Mouse (Mus musculus) CH12.LX (cell line): ENCODE measurements around the gene Arhgef39. TPM values are rescaled to one million over a fixed set of nuclear protein-coding genes. Genes with fewer than 3 reads are reported as not detected.
A peak's percentile ranks its signal among the peaks of the same experiment; 100 is the strongest.

Experiments
- DNase-seq: peaks from one replicate; pipeline ENCODE4 v3.0.0-alpha.2; 2013; ENCODE audit errors: extremely low read depth
- H3K27ac ChIP-seq: 2 replicates; pipeline ENCODE4 v1.5.1; 2012; ENCODE audit warnings: low read depth, mild to moderate bottlenecking, control low read depth, moderate library complexity; ENCODE audit not compliant: insufficient read depth
- H3K27me3 ChIP-seq: replicated peaks from 2 replicates; pipeline ENCODE3; 2012; ENCODE audit warnings: inconsistent platforms
- H3K36me3 ChIP-seq, 2 experiments: replicated peaks in 1 of 2; 2 replicates each; pipeline versions ENCODE3 to v1.6.1; 2012; ENCODE audit warnings: inconsistent platforms in 1 of 2, low read length in 1 of 2, mild to moderate bottlenecking in 1 of 2, mixed read lengths in 1 of 2, moderate library complexity in 1 of 2; ENCODE audit not compliant: control insufficient read depth in 1 of 2, insufficient read depth in 1 of 2
- H3K4me1 ChIP-seq, 2 experiments: 2 replicates each; pipeline ENCODE4 v1.6.1; 2012; ENCODE audit warnings: inconsistent platforms in 1 of 2, moderate library complexity in 1 of 2; ENCODE audit not compliant: insufficient read depth in 2 of 2, control insufficient read depth in 1 of 2
- H3K4me2 ChIP-seq: 2 replicates; pipeline ENCODE4 v1.6.1; 2012; ENCODE audit warnings: low read depth, mild to moderate bottlenecking, control low read depth; ENCODE audit not compliant: poor library complexity, insufficient read depth, severe bottlenecking
- H3K4me3 ChIP-seq, 3 experiments: fragments of 150-350 bp in 1 of 3; sonication (generic) in 1 of 3; replicated peaks in 1 of 3; 2 replicates each; pipeline versions ENCODE3 to v1.5.1; 2011 to 2012; ENCODE audit warnings: low read depth in 2 of 3, low read length in 2 of 3, mild to moderate bottlenecking in 2 of 3, moderate library complexity in 2 of 3, control low read depth in 1 of 3, improper control_type of control experiment in 1 of 3, inconsistent platforms in 1 of 3, mixed read lengths in 1 of 3; ENCODE audit not compliant: poor library complexity in 1 of 3
- H3K79me2 ChIP-seq: replicated peaks from 2 replicates; pipeline ENCODE4 v1.6.1; 2012; ENCODE audit warnings: mild to moderate bottlenecking, moderate library complexity; ENCODE audit not compliant: control insufficient read depth, poor library complexity, insufficient read depth, severe bottlenecking; ENCODE audit errors: extremely low read depth
- H3K9ac ChIP-seq: 2 replicates; pipeline ENCODE4 v1.6.1; 2012; ENCODE audit warnings: low read depth, mild to moderate bottlenecking, control low read depth, moderate library complexity; ENCODE audit not compliant: insufficient read depth
- H3K9me3 ChIP-seq: replicated peaks from 2 replicates; pipeline ENCODE3; 2012; ENCODE audit warnings: low read length, inconsistent platforms, mixed read lengths
- CHD1 ChIP-seq: IDR thresholded peaks from 2 replicates; pipeline ENCODE4 v1.6.1; 2012; ENCODE audit warnings: low read depth, low read length, improper control_type of control experiment, inconsistent platforms
- CHD2 ChIP-seq: IDR thresholded peaks from 2 replicates; pipeline ENCODE4 v1.6.1; 2011; ENCODE audit warnings: low read length, improper control_type of control experiment
- EP300 ChIP-seq: IDR thresholded peaks from 2 replicates; pipeline ENCODE4 v1.6.1; 2011; ENCODE audit warnings: low read length, improper control_type of control experiment
- HCFC1 ChIP-seq: IDR thresholded peaks from 2 replicates; pipeline ENCODE4 v1.6.1; 2012; ENCODE audit warnings: low read depth, mild to moderate bottlenecking, inconsistent platforms, low read length, improper control_type of control experiment
- IRF4 ChIP-seq: IDR thresholded peaks from 2 replicates; pipeline ENCODE4 v1.6.1; 2014; ENCODE audit warnings: low read depth, mild to moderate bottlenecking, inconsistent platforms, low read length, improper control_type of control experiment
- JUND ChIP-seq: conservative IDR thresholded peaks from 2 replicates; pipeline ENCODE4 v1.6.1; 2011; ENCODE audit warnings: low read depth, low read length, improper control_type of control experiment
- KAT2A ChIP-seq: IDR thresholded peaks from 2 replicates; pipeline ENCODE4 v1.6.1; 2012; ENCODE audit warnings: low read length, improper control_type of control experiment, inconsistent platforms; ENCODE audit not compliant: insufficient replicate concordance
- MAZ ChIP-seq: IDR thresholded peaks from 2 replicates; pipeline ENCODE4 v1.6.1; 2012; ENCODE audit warnings: low read depth, mild to moderate bottlenecking, inconsistent platforms, low read length, improper control_type of control experiment, moderate library complexity
- MXI1 ChIP-seq: IDR thresholded peaks from 2 replicates; pipeline ENCODE4 v1.6.1; 2011; ENCODE audit warnings: mild to moderate bottlenecking, low read depth, low read length, improper control_type of control experiment
- POLR2AphosphoS2 ChIP-seq: IDR thresholded peaks from 2 replicates; pipeline ENCODE4 v1.6.1; 2011; ENCODE audit warnings: low read depth, low read length, improper control_type of control experiment
- RAD21 ChIP-seq: IDR thresholded peaks from 2 replicates; pipeline ENCODE4 v1.6.1; 2011; ENCODE audit warnings: low read depth, mild to moderate bottlenecking, low read length, improper control_type of control experiment, moderate library complexity
- RCOR1 ChIP-seq: conservative IDR thresholded peaks from 2 replicates; pipeline ENCODE4 v1.6.1; 2012; ENCODE audit warnings: low read depth, mild to moderate bottlenecking, inconsistent platforms, low read length, improper control_type of control experiment
- SIN3A ChIP-seq: IDR thresholded peaks from 2 replicates; pipeline ENCODE4 v1.6.1; 2012; ENCODE audit warnings: low read length, improper control_type of control experiment, inconsistent platforms
- TCF12 ChIP-seq: IDR thresholded peaks from 2 replicates; pipeline ENCODE4 v1.6.1; 2014; ENCODE audit warnings: low read depth, mild to moderate bottlenecking, inconsistent platforms, low read length, improper control_type of control experiment
- USF1 ChIP-seq: IDR thresholded peaks from 2 replicates; pipeline ENCODE4 v1.6.1; 2014; ENCODE audit warnings: low read depth, mild to moderate bottlenecking, inconsistent platforms, low read length, improper control_type of control experiment
- ZNF384 ChIP-seq: IDR thresholded peaks from 2 replicates; pipeline ENCODE4 v1.6.1; 2012; ENCODE audit warnings: low read depth, low read length, improper control_type of control experiment, inconsistent platforms
- dilution Hi-C: fragments of 300-500 bp; cut with MboI; formaldehyde crosslinking; loops from 2 replicates; pipeline ENCODE4 v1.14.3; 2020; ENCODE audit warnings: low sequenced_read_pairs; ENCODE audit not compliant: extremely low pct_unique_long_range_greater_than_20kb, extremely low pct_ligation_motif_present
- in situ Hi-C: fragments of 300-500 bp; cut with MboI; formaldehyde crosslinking; loops from 3 replicates; pipeline ENCODE4 v1.14.3; 2019; ENCODE audit warnings: low sequenced_read_pairs, low pct_ligation_motif_present, low pct_unique_long_range_greater_than_20kb, mixed read lengths
- polyA plus RNA-seq: library from polyadenylated mRNA; unstranded; fragments of >175 nt; gene quantifications from 2 replicates; pipeline ENCODE4 v1.2.1, GENCODE M21; 2012; ENCODE audit warnings: low read depth; ENCODE audit not compliant: insufficient read length
- total RNA-seq, 2 experiments: library from RNA; depleted of rRNA; stranded (reverse); fragments of 300-350 nt in 1 of 2; fragments of >200 nt in 1 of 2; gene quantifications; 2 replicates each; pipeline ENCODE4 v1.2.3; 2012 to 2014

Arhgef39 gene
- total and polyA plus RNA-seq, 3 experiments = 4.8 to 7.5 (median 7.1) TPM

DNA sequence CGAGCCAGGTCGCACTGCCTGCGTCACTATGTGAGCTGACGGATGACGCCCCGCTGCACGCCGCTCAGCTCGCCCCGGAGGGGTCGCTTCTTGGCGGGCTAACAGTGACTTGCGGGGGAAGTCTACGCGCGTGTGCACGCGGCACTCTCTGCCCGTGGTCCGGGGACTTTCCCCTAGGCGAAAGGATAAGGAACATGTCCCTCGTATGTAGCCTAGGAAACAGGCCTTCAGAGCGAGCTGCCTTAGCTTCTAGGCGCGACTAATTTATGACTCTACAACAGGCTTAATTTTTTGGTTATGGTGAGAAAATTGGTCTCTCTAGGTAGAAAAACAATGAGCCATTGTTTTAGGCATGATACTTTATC lies 6.7 kb downstream of the Arhgef39 start, which contains the start of gene Ccdc107 (continued):
- TF ChIP-seq RAD21 = no peak
- no peak for TF ChIP-seq USF1
- no peak for TF ChIP-seq KAT2A
- TF ChIP-seq CHD1 = no peak
- peak; percentile 82; the same call in 1 of the 2 replicates for TF ChIP-seq MXI1
- TF ChIP-seq EP300 = no peak
- no peak for TF ChIP-seq POLR2AphosphoS2
- TF ChIP-seq JUND = no peak

DNA sequence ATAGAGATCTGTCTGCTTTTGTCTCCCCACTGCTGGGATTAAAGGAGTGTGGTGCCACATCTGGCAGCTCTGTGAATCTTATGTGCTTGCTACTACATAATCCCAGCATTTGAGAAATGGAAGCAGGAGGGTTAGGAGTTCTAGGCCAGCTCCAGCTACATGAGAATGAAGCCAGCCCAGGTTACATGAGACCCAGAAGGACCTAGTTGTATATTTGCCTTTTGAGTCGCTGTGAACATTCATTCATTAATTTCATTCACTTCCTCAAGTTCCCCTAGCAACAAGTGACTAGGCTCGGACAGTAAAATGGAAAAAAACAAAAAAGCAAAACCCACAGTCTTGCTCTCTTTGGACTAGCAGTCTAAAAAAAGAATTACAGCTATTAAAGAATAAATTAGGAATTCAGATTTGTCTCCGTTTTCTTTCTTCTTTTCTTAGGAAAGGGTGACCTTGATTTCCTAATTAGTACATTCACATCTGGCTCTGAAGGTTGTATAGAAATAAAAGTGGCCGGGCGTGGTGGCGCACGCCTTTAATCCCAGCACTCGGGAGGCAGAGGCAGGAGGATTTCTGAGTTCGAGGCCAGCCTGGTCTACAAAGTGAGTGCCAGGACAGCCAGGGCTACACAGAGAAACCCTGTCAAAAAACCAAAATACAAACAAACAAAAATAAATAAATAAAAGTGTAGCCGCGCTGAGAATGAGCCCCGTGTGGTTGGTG lies 7.2 kb downstream of the Arhgef39 start:
- Histone ChIP-seq H3K9me3 (peaks cover 6% of the 10 kb centered on the region), H3K9ac (no peak overlapping the region), H3K4me3 (no peak overlapping the region), H3K4me1 (peaks cover 0 to 11% of the 10 kb centered on the region in 2 experiments; a peak in 2 of 4 replicates), H3K4me2 (peak overlapping the region; percentile 35), H3K36me3 (peaks cover 4 to 25% of the 10 kb centered on the region in 2 experiments), H3K79me2 (no peaks in the 10 kb centered on the region), H3K27me3 (peaks cover 2% of the 10 kb centered on the region), H3K27ac (no peak overlapping the region)
- TF ChIP-seq ZNF384 (0 out of 2 replicates have a peak, but pooled peaks have one; percentile 13), SIN3A (peak; percentile 34; the same call in 1 of the 2 replicates), MAZ (peak; percentile 83; the same call in 1 of the 2 replicates), RCOR1 (peak; percentile 70; the same call in 1 of the 2 replicates), EP300 (no peak), IRF4 (no peak), CHD2 (peak; percentile 65; the same call in 1 of the 2 replicates), HCFC1 (peak; percentile 7; the same call in 1 of the 2 replicates), KAT2A (no peak), TCF12 (0 out of 2 replicates have a peak, but pooled peaks have one; percentile 3)
- in situ Hi-C loops = no loop called here
- DNase-seq = peak; percentile 28
- dilution Hi-C loops = no loop called here

DNA sequence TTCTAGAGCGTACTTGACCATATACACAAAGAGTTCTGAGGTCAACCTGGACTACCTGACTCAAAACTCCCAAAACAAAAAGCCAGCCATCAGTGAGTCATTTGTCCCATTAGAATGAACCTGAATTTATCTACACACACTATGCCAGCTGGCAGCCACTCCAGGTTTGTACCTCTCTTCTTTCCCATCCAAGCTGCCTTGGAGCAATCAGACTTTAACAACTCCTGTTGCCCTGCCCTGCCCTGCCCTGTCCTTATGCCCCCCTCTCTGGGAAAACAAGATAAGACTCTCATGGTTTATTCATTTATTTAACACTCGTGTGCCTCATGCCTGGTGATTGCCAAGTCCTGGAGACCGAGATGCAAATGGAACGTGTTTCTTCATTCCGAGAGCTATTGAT lies 8.7 kb downstream of the Arhgef39 start:
- Histone ChIP-seq H3K79me2 (no peaks in the 10 kb centered on the region), H3K9me3 (peaks cover 6% of the 10 kb centered on the region), H3K36me3 (peaks cover 0 to 10% of the 10 kb centered on the region in 2 experiments), H3K4me3 (no peak overlapping the region), H3K27me3 (peaks cover 3% of the 10 kb centered on the region), H3K4me2 (no peak overlapping the region), H3K27ac (no peak overlapping the region), H3K9ac (no peak overlapping the region), H3K4me1 (peaks cover 0 to 11% of the 10 kb centered on the region in 2 experiments; a peak in 2 of 4 replicates)
- dilution Hi-C loops (no loop called here), in situ Hi-C loops (no loop called here)
- TF ChIP-seq CHD2 = no peak
- DNase-seq = no peak
